Mouse (Mus musculus): Measurements from ENCODE around the gene Lsg1.

- TF ChIP-seq TAL1 (IDR thresholded peaks at IDR 0.05; ENCODE audit: low read length) (no peak), GATA1 (IDR thresholded peaks at IDR 0.05; ENCODE audit: low read length) (no peak)
Measured at GRCm38 (mm10) chr16:30549966-30550747, 37.2 kb downstream of the Lsg1 start.

All from erythroblast, embryonic 14.5 days (primary cell).